Mouse (Mus musculus) CD8-positive naive resting alpha-beta T cell, adult 2 months (primary cell): ENCODE measurements around the gene Errfi1.

Experiments
- DNase-seq, 2 experiments: peaks; one replicate each; pipeline ENCODE4 v3.0.0; 2022; ENCODE audit warnings: low read depth in 2 of 2, low spot score in 2 of 2

The Errfi1 gene

GRCm38 (mm10) chr4:150853680-150854461 is at the start of gene Errfi1:
Gene Errfi1 (plus strand): TSS chr4:150853919.
- DNase-seq: no peak

- no peak for DNase-seq
Observed at GRCm38 (mm10) chr4:150804204-150804603, 49.5 kb upstream of the Errfi1 start.

GRCm38 (mm10) chr4:150807727-150808470 is 45.8 kb upstream of the Errfi1 start:
- no peak for DNase-seq

GRCm38 (mm10) chr4:150808471-150808847 is 45.3 kb upstream of the Errfi1 start:
- DNase-seq: peak; percentile 28 to 51

- DNase-seq: peak in 1 of 2 experiments; percentile 16
Observed at GRCm38 (mm10) chr4:150809323-150809722, 44.4 kb upstream of the Errfi1 start.

- DNase-seq: no peak
Observed at GRCm38 (mm10) chr4:150815144-150815543, 38.6 kb upstream of the Errfi1 start.

- DNase-seq: no peak
Observed at GRCm38 (mm10) chr4:150816414-150816951, 37.2 kb upstream of the Errfi1 start.

GRCm38 (mm10) chr4:150819126-150819910 is 34.4 kb upstream of the Errfi1 start:
- DNase-seq: no peak

- no peak for DNase-seq
Observed at GRCm38 (mm10) chr4:150821381-150821780, 32.3 kb upstream of the Errfi1 start.

GRCm38 (mm10) chr4:150822624-150823023 is 31.1 kb upstream of the Errfi1 start:
- DNase-seq: no peak

GRCm38 (mm10) chr4:150823614-150824480 is 29.9 kb upstream of the Errfi1 start:
- DNase-seq: no peak

GRCm38 (mm10) chr4:150824877-150825276 is 28.8 kb upstream of the Errfi1 start:
- DNase-seq: no peak

- no peak for DNase-seq
Observed at GRCm38 (mm10) chr4:150825531-150825930, 28.2 kb upstream of the Errfi1 start.

- no peak for DNase-seq
Observed at GRCm38 (mm10) chr4:150831321-150831720, 22.4 kb upstream of the Errfi1 start.

- no peak for DNase-seq
Observed at GRCm38 (mm10) chr4:150831941-150832340, 21.8 kb upstream of the Errfi1 start.

- DNase-seq: no peak
Observed at GRCm38 (mm10) chr4:150835163-150835562, 18.6 kb upstream of the Errfi1 start.

- DNase-seq: no peak
Observed at GRCm38 (mm10) chr4:150836258-150836657, 17.5 kb upstream of the Errfi1 start.

- DNase-seq: no peak
Observed at GRCm38 (mm10) chr4:150836961-150837360, 16.8 kb upstream of the Errfi1 start.

GRCm38 (mm10) chr4:150837458-150837857 is 16.3 kb upstream of the Errfi1 start:
- no peak for DNase-seq

- no peak for DNase-seq
Observed at GRCm38 (mm10) chr4:150842045-150842444, 11.7 kb upstream of the Errfi1 start.
